Mouse (Mus musculus) thymus, adult 2 months (tissue): ENCODE results near the gene Gm3415. TPM values are rescaled to one million over a fixed set of nuclear protein-coding genes. Genes with fewer than 3 reads are reported as not detected.

Experiments used
- DNase-seq: peaks from one replicate; pipeline ENCODE4 v3.0.0; 2021
- H3K27ac ChIP-seq: fragments of 200-500 bp; 2 replicates; pipeline ENCODE4 v1.5.1; 2012; ENCODE audit warnings: low read length, control low read depth; ENCODE audit not compliant: control insufficient read depth, insufficient read depth
- H3K27me3 ChIP-seq: fragments of 200-500 bp; 2 replicates; pipeline ENCODE4 v1.6.1; 2012; ENCODE audit warnings: mild to moderate bottlenecking, low read length, moderate library complexity, mixed read lengths; ENCODE audit not compliant: control insufficient read depth, insufficient read depth
- H3K36me3 ChIP-seq: fragments of 200-500 bp; 2 replicates; pipeline ENCODE4 v1.6.1; 2012; ENCODE audit warnings: mild to moderate bottlenecking, low read length, moderate library complexity; ENCODE audit not compliant: control insufficient read depth, insufficient read depth
- H3K4me1 ChIP-seq: fragments of 200-500 bp; replicated peaks from 2 replicates; pipeline ENCODE4 v1.6.1; 2012; ENCODE audit warnings: low read length; ENCODE audit not compliant: control insufficient read depth, insufficient read depth
- H3K4me3 ChIP-seq: fragments of 200-500 bp; 2 replicates; pipeline ENCODE4 v1.5.1; 2012; ENCODE audit warnings: mild to moderate bottlenecking, low read length, control low read depth, moderate library complexity; ENCODE audit not compliant: control insufficient read depth, insufficient read depth
- CTCF ChIP-seq: fragments of 200-500 bp; IDR thresholded peaks from 2 replicates; pipeline ENCODE4 v1.5.1; 2012; ENCODE audit warnings: mild to moderate bottlenecking, control low read depth, low read length, moderate library complexity, borderline replicate concordance; ENCODE audit not compliant: control insufficient read depth, poor library complexity, insufficient read depth; ENCODE audit errors: extremely low read depth
- POLR2A ChIP-seq: fragments of 200-500 bp; IDR thresholded peaks from 2 replicates; pipeline ENCODE4 v1.6.1; 2012; ENCODE audit warnings: mild to moderate bottlenecking, low read length, control low read depth, moderate library complexity; ENCODE audit not compliant: control insufficient read depth, poor library complexity, insufficient read depth; ENCODE audit errors: extremely low read depth
- WGBS: fragments of 180-500 bp; shearing (Covaris S2); methylation state at CpG from one replicate; pipeline ENCODE4 v1.1.7; 2018; 5-methylcytosine and 5-hydroxymethylcytosine counted together
- polyA plus RNA-seq: library from polyadenylated mRNA; depleted of rRNA; stranded (reverse); fragments of >200 nt; gene quantifications from 2 replicates; pipeline ENCODE4 v1.2.3, GENCODE M21; 2012

Gm3415 gene
- polyA plus RNA-seq, 1 experiment: not detected

DNA sequence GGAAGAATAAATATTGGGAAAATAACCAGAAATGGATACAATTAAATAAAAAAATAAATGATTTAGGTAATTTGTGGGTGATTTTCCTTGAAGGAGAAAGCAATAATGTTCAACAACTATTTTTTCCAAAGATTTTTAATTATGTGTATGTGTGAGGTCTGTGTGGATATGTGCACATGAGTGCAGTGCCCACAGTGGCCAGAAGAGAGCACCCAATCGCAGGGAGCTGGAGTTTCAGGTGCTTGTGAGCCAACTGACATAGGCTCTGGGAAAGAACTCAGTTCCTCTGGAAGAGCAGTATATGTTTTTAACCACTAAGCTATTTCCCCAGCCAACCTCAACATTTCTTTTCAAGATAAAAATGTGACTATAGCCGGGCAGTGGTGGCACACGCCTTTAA, 20.7 kb downstream of the Gm3415 start:
- 91% methylated on average over 3 of the region's 3 CpGs for WGBS
- TF ChIP-seq POLR2A: no peak
- TF ChIP-seq CTCF: no peak
- Histone ChIP-seq H3K27ac (no peak overlapping the region), H3K4me1 (no peaks in the 10 kb centered on the region), H3K4me3 (no peak overlapping the region), H3K36me3 (no peaks in the 10 kb centered on the region), H3K27me3 (no peaks in the 10 kb centered on the region)
- no peak for DNase-seq

DNA sequence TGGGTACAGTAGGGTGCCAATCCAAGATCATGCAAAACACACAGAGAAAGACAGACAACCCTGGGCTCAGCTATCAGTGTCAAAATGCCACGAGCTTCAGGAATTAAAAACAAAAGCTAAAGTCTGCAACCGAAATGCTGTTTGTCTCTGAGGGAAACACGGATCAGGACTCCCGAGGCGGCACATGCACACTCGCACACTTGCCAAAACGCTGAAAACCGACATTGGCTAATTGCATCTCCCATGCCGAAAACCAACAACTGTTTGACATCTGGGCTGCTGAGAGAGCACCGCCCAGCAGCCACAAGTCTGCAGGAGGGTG, 28.2 kb downstream of the Gm3415 start:
- WGBS: 11% methylated on average over 10 of the region's 10 CpGs
- no peak for DNase-seq
- Histone ChIP-seq H3K27ac (no peak overlapping the region), H3K36me3 (no peaks in the 10 kb centered on the region), H3K4me3 (no peak overlapping the region), H3K4me1 (no peaks in the 10 kb centered on the region), H3K27me3 (peaks cover 8% of the 10 kb centered on the region)
- TF ChIP-seq CTCF: no peak
- TF ChIP-seq POLR2A: no peak

DNA sequence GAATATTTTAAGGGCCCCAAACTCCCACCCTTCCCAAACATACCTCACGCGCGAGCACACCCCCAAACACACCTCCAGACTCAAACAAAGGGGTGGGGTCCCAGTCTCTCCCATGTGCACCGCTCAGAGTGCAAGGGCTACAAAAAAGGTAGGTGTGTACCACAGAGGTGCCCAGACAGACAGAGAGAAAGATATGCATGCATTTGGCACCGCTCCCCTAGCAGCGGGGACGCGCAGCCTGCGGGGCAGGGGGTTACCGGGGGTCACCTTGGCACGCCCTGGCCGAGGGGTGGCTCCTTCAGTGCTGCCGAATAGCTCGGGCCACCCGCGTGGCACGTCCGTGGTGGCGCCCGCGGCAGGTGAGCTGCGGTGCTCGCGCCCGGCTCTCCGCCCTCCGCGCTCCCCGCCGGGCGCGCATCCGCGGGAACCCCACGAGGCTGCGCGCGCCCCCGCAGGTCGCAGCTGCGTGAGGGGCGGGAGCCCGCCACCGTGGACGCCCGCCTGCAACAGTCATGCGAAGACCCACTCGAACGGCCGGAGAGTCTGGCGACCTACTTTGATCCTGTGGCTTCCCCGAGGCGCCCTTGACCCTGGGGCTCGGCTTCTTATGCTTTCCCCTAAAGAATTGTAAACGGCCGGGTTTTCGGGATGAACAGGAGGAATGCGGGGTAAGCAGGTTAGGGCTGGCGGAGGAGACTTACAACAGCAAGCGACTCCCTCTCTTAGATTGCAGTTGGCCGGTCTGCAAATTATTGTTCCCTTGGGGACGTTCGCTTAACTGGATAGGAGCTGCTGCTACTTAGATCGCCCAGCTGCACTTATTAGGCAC, 28.8 kb downstream of the Gm3415 start, which contains the start of gene Gpr12:
Gpr12 (minus strand) TSS at position 762 of the 829 bp plus-strand sequence.
- no peak within 1 kb of the TSS for H3K27ac ChIP-seq
- no peak for TF ChIP-seq CTCF
- no peak for TF ChIP-seq POLR2A
- H3K4me3 ChIP-seq: no peak within 1 kb of the TSS
- WGBS: 3% methylated on average over 62 of the region's 64 CpGs
- H3K4me1 ChIP-seq: no peaks in the 10 kb centered on the region
- DNase-seq: no peak
- peaks cover 8% of the 10 kb centered on the region for H3K27me3 ChIP-seq
- no peaks in the 10 kb centered on the region for H3K36me3 ChIP-seq

DNA sequence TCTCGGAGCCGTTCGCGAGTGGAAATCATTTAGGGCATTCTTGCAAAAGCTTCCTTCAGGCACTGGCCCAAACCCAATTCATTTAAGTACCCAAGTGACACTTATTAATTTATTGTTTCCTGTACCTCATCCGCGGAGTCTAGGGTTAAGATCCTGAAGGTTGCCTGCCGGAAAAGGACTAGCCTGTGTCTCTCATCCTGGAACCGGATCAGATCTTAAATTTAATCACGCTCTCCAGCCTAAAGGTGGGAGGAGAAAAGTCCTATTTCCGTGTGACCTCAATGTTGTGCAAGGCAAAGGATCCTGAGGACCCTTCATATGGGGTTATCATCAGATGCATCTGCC, 29.3 kb downstream of the Gm3415 start:
- DNase-seq: no peak
- Histone ChIP-seq H3K36me3 (no peaks in the 10 kb centered on the region), H3K4me1 (no peaks in the 10 kb centered on the region), H3K4me3 (no peak overlapping the region), H3K27me3 (peaks cover 8% of the 10 kb centered on the region), H3K27ac (no peak overlapping the region)
- TF ChIP-seq POLR2A (no peak), CTCF (no peak)
- 3% methylated on average over 10 of the region's 10 CpGs for WGBS

DNA sequence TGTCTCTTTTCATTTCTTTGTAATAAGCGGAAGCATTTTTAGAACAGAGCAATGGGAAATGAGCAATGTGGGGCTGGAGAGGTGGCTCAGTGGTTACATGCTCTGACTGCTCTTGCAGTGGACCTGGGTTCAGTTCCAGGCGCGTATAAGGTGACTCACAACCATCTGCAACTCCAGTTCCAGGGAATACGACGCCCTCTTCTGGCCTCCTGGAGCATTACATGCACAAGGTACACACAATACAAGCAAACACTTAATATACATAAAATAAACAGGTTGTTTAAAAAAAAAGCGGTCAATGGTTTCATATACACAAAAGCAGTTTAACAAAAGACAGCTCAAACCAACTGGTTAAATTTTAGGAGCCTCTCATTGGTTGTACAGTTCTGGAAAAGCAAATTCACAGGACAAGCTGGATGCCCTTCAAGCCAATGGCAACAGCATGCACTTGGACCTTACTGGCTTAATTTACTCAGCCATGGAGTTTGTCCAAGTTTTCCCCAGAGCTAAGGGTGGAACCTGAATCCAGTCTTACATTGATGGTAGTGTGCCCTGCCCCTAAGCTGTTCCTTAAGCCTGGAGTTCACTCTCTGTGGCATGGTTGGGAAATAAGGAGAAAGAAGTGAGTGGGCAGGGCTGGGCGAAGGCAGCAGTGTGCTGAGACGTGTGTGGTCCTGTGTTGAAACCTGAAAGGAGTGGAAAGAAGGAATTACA, 30.6 kb downstream of the Gm3415 start:
- WGBS: 73% methylated on average over 8 of the region's 8 CpGs
- peaks cover 8% of the 10 kb centered on the region for H3K27me3 ChIP-seq

DNA sequence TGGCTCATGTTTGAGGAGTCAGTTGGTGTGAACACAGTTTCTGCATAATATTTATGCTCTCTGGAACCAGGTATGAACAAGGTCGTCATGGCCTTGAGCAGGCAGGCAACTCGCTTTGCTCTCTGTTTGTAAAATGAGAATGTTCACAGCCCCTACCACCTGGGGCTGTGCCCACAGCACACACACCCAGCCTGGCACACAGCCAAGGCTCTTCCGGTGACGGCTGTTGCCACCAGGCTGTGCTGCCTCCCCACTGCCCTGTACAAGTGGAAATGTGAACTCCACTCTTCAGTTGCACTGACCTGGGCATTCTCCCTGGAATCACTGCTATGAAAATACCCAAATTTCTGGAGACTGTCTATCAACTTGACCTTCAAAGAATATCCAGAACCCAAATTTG, 35.1 kb downstream of the Gm3415 start:
- 36% methylated on average over 4 of the region's 4 CpGs for WGBS
- H3K4me1 ChIP-seq: no peaks in the 10 kb centered on the region; the same call in 1 of the 2 replicates
- H3K27ac ChIP-seq: no peak overlapping the region
- no peaks in the 10 kb centered on the region for H3K36me3 ChIP-seq
- no peaks in the 10 kb centered on the region for H3K27me3 ChIP-seq
- DNase-seq: no peak
- TF ChIP-seq POLR2A (no peak), CTCF (no peak)
- no peak overlapping the region for H3K4me3 ChIP-seq

More for the DNA sequence above, 30.6 kb downstream of the Gm3415 start:
- no peak for DNase-seq
- H3K4me1 ChIP-seq: no peaks in the 10 kb centered on the region; the same call in 1 of the 2 replicates
- H3K36me3 ChIP-seq: no peaks in the 10 kb centered on the region
- no peak overlapping the region for H3K27ac ChIP-seq
- no peak overlapping the region for H3K4me3 ChIP-seq
- no peak for TF ChIP-seq CTCF
- TF ChIP-seq POLR2A: no peak
